15 mouse cellular contexts compared by ENCODE assay signal in genomic region chr9:48859828-48860525, GRCm38 (mm10). TPM values are rescaled to one million over a fixed set of nuclear protein-coding genes. Genes with fewer than 3 reads are reported as not detected.
DNase-seq lines count a peak whose midpoint lies in the region; ATAC-seq and TF ChIP-seq lines count a peak whose summit lies in the region.
"Had no signal": no experiment of that assay in that cellular context is flagged by ENCODE, and none has a peak within 500 bp of the region (broad histone marks: within the 10 kb centered on the region; RNA-seq: fewer than 3 reads in every experiment).

No protein-coding gene starts in this region.

- peak overlapping the region; percentile 72 for H3K27ac ChIP-seq in forebrain, embryonic 10.5 days
- no peak overlapping the region for H3K27ac ChIP-seq in forebrain, embryonic 12.5 days
- peak overlapping the region; percentile 24; the same call in 1 of the 2 replicates for H3K27ac ChIP-seq in layer of hippocampus, adult 2 months
- H3K27ac ChIP-seq in CH12.LX (ENCODE audit: insufficient read depth, low read depth) = peak overlapping the region; percentile 47
- no peak overlapping the region for H3K27ac ChIP-seq in intestine, postnatal 0 days (ENCODE audit: low read depth, low read length)
- H3K27ac ChIP-seq: liver, embryonic 14.5 days; macrophage; stomach, embryonic 15.5 days had no signal

- no peak for TF ChIP-seq RAD21 in CH12.LX (IDR thresholded peaks at IDR 0.05; ENCODE audit: low read depth, low read length)

- no peaks in the 10 kb centered on the region for H3K9me3 ChIP-seq in forebrain, embryonic 10.5 days
- H3K9me3 ChIP-seq in forebrain, embryonic 12.5 days = no peaks in the 10 kb centered on the region
- no peaks in the 10 kb centered on the region for H3K9me3 ChIP-seq in CH12.LX (replicated peaks; ENCODE audit: low read length)
- H3K9me3 ChIP-seq in intestine, postnatal 0 days (ENCODE audit: control insufficient read depth) = no peaks in the 10 kb centered on the region
- H3K9me3 ChIP-seq: stomach, embryonic 15.5 days had no signal

- no peak for TF ChIP-seq CTCF in layer of hippocampus, adult 2 months (conservative IDR thresholded peaks at IDR 0.05)
- TF ChIP-seq CTCF in CH12.LX (conservative IDR thresholded peaks at IDR 0.05 in 1 of 2, IDR thresholded peaks at IDR 0.05 in 1 of 2; ENCODE audit: low read depth in 2 of 2, low read length in 2 of 2) = no peak
- no peak for TF ChIP-seq CTCF in intestine, postnatal 0 days (IDR thresholded peaks at IDR 0.05; ENCODE audit: low read depth)

- no peak; the same call in 1 of the 2 replicates for ATAC-seq in forebrain, embryonic 12.5 days (ENCODE audit: low FRiP score)
- ATAC-seq in intestine, postnatal 0 days = peak; percentile 22; the same call in 1 of the 2 replicates

- no peak for DNase-seq in forebrain, embryonic 10.5 days (ENCODE audit: extremely low spot score, low spot score)
- no peak for DNase-seq in layer of hippocampus, adult 2 months (ENCODE audit: low spot score in 2 of 2)
- no peak for DNase-seq in layer of hippocampus, postnatal 14 days (ENCODE audit: low spot score in 2 of 2)
- peak; percentile 17 for DNase-seq in CH12.LX (ENCODE audit: extremely low read depth)
- no peak for DNase-seq in frontal cortex, adult 2 months (ENCODE audit: extremely low spot score in 1 of 2, low spot score in 1 of 2)
- DNase-seq in retina, postnatal 1 day = no peak

- WGBS in forebrain, embryonic 10.5 days = 25% methylated on average over 10 of the region's 10 CpGs
- 23% methylated on average over 10 of the region's 10 CpGs for WGBS in forebrain, embryonic 12.5 days
- 40% methylated on average over 10 of the region's 10 CpGs for WGBS in intestine, postnatal 0 days

- no peak overlapping the region for H3K9ac ChIP-seq in forebrain, embryonic 12.5 days
- H3K9ac ChIP-seq in CH12.LX (ENCODE audit: insufficient read depth, low read depth) = 0 out of 2 replicates have a peak overlapping the region, but pooled peaks have one; percentile 17
- H3K9ac ChIP-seq in intestine, postnatal 0 days (ENCODE audit: low read depth, low read length) = no peak overlapping the region
- H3K9ac ChIP-seq: liver, embryonic 14.5 days; stomach, embryonic 15.5 days had no signal

- H3K4me1 ChIP-seq in forebrain, embryonic 10.5 days = peaks cover 31% of the 10 kb centered on the region
- H3K4me1 ChIP-seq in forebrain, embryonic 12.5 days = peaks cover 7% of the 10 kb centered on the region; the same call in 1 of the 2 replicates
- peaks cover 12 to 42% of the 10 kb centered on the region in 2 experiments for H3K4me1 ChIP-seq in CH12.LX (ENCODE audit: control insufficient read depth in 1 of 2, insufficient read depth in 2 of 2)
- 0 out of 2 replicates have a peak, but pooled peaks cover 5% of the 10 kb centered on the region for H3K4me1 ChIP-seq in intestine, postnatal 0 days (replicated peaks; ENCODE audit: control insufficient read depth, insufficient read depth, low read length)
- H3K4me1 ChIP-seq: stomach, embryonic 15.5 days had no signal

- TF ChIP-seq POLR2A in CH12.LX (IDR thresholded peaks at IDR 0.05; ENCODE audit: low read depth, low read length) = no peak

- peaks cover 15% of the 10 kb centered on the region; the same call in 1 of the 2 replicates for H3K27me3 ChIP-seq in forebrain, embryonic 10.5 days (ENCODE audit: poor library complexity, severe bottlenecking)
- H3K27me3 ChIP-seq in forebrain, embryonic 12.5 days = peaks cover 13% of the 10 kb centered on the region; the same call in 1 of the 2 replicates
- peaks cover 27% of the 10 kb centered on the region for H3K27me3 ChIP-seq in CH12.LX (replicated peaks)
- no peaks in the 10 kb centered on the region for H3K27me3 ChIP-seq in intestine, postnatal 0 days (replicated peaks; ENCODE audit: control insufficient read depth, insufficient read depth, low read length)
- H3K27me3 ChIP-seq: stomach, embryonic 15.5 days had no signal

- peak; percentile 40; the same call in 1 of the 2 replicates for TF ChIP-seq EP300 in CH12.LX (IDR thresholded peaks at IDR 0.05; ENCODE audit: low read length)

- in situ Hi-C loops in CH12.LX (cut with MboI; ENCODE audit: low pct_ligation_motif_present, low pct_unique_long_range_greater_than_20kb, low sequenced_read_pairs) = loop anchor here (5.0 kb wide), 1 partner anchor 213 kb away; no protein-coding TSS in a partner anchor

- dilution Hi-C loops in CH12.LX (cut with MboI; ENCODE audit: extremely low pct_ligation_motif_present, extremely low pct_unique_long_range_greater_than_20kb, low sequenced_read_pairs) = no loop called here

- no peak overlapping the region for H3K4me2 ChIP-seq in forebrain, embryonic 12.5 days
- peak overlapping the region; percentile 31 for H3K4me2 ChIP-seq in CH12.LX (ENCODE audit: insufficient read depth, low read depth, poor library complexity, severe bottlenecking)
- H3K4me2 ChIP-seq in intestine, postnatal 0 days (replicated peaks; ENCODE audit: low read depth) = no peak overlapping the region
- H3K4me2 ChIP-seq: stomach, embryonic 15.5 days had no signal

- no peaks in the 10 kb centered on the region for H3K36me3 ChIP-seq in forebrain, embryonic 10.5 days (replicated peaks)
- no peaks in the 10 kb centered on the region for H3K36me3 ChIP-seq in forebrain, embryonic 12.5 days (replicated peaks)
- H3K36me3 ChIP-seq in CH12.LX (replicated peaks in 1 of 2; ENCODE audit: control insufficient read depth in 1 of 2, insufficient read depth in 1 of 2, low read length in 1 of 2) = no peaks in the 10 kb centered on the region
- H3K36me3 ChIP-seq in intestine, postnatal 0 days (ENCODE audit: control insufficient read depth, insufficient read depth) = no peaks in the 10 kb centered on the region
- H3K36me3 ChIP-seq: stomach, embryonic 15.5 days had no signal

- no peaks in the 10 kb centered on the region for H3K79me2 ChIP-seq in CH12.LX (replicated peaks; ENCODE audit: control insufficient read depth, extremely low read depth, insufficient read depth, poor library complexity, severe bottlenecking)

- no peak overlapping the region for H3K4me3 ChIP-seq in forebrain, embryonic 10.5 days
- H3K4me3 ChIP-seq in forebrain, embryonic 12.5 days (replicated peaks) = no peak overlapping the region
- H3K4me3 ChIP-seq in layer of hippocampus, adult 2 months = no peak overlapping the region
- no peak overlapping the region for H3K4me3 ChIP-seq in CH12.LX (replicated peaks in 1 of 3; ENCODE audit: low read depth in 2 of 3, low read length in 2 of 3, poor library complexity in 1 of 3)
- no peak overlapping the region for H3K4me3 ChIP-seq in intestine, postnatal 0 days (ENCODE audit: low read depth, low read length)
- H3K4me3 ChIP-seq: erythroblast, embryonic 14.5 days; myocyte; stomach, embryonic 15.5 days had no signal

TF ChIP-seq in CH12.LX, 34 proteins besides CTCF, POLR2A, EP300 and RAD21:
- peak; percentile 66; the same call in 1 of the 2 replicates for TF ChIP-seq IRF4 (IDR thresholded peaks at IDR 0.05; ENCODE audit: low read depth, low read length)
- peak; percentile 62; the same call in 1 of the 2 replicates for TF ChIP-seq TCF12 (IDR thresholded peaks at IDR 0.05; ENCODE audit: low read depth, low read length)
- peak; percentile 31; the same call in 1 of the 2 replicates for TF ChIP-seq NELFE (IDR thresholded peaks at IDR 0.05; ENCODE audit: low read depth, low read length)
- TF ChIP-seq ELF1 (IDR thresholded peaks at IDR 0.05; ENCODE audit: low read depth, low read length) = no peak
- 0 out of 2 replicates have a peak, but pooled peaks have one; percentile 30 for TF ChIP-seq MAZ (IDR thresholded peaks at IDR 0.05; ENCODE audit: low read depth, low read length)
- no peak for TF ChIP-seq SIN3A (IDR thresholded peaks at IDR 0.05; ENCODE audit: low read length)
- no peak for TF ChIP-seq CHD2 (IDR thresholded peaks at IDR 0.05; ENCODE audit: low read length)
- 0 out of 2 replicates have a peak, but pooled peaks have one; percentile 9 for TF ChIP-seq MEF2A (IDR thresholded peaks at IDR 0.05; ENCODE audit: borderline replicate concordance, low read depth, low read length)
- 0 out of 2 replicates have a peak, but pooled peaks have one; percentile 8 for TF ChIP-seq MAX (IDR thresholded peaks at IDR 0.05; ENCODE audit: low read length)

RNA-seq across cellular contexts. Expression of gene Zbtb16, which starts 24.0 kb away (rescaled TPM):
- 27.0 and 29.1 TPM in 2 replicates for polyA plus RNA-seq in forebrain, embryonic 10.5 days (2016; fragmentation: Nextera tagmentation; extraction: Ambion mirVana)
- polyA plus RNA-seq in forebrain, embryonic 12.5 days (2016; fragmentation: Nextera tagmentation; extraction: Ambion mirVana) = 3.5 and 5.6 TPM in 2 replicates
- 100 to 1,000 TPM; 143 to 149 TPM for total RNA-seq in layer of hippocampus, adult 2 months (2021)
- 10 to 100 TPM; 85.9 to 92.1 TPM for total RNA-seq in layer of hippocampus, postnatal 14 days (2021)
- total RNA-seq in CH12.LX (2012; rRNA removed) (1.7 and 3.0 TPM in 2 replicates), CH12.LX (2014; rRNA removed) (0.34 TPM in 2 replicates)
- polyA plus RNA-seq in CH12.LX (2012; ENCODE audit: insufficient read length, low read depth) = 0.90 and 1.0 TPM in 2 replicates
- 0.61 and 0.91 TPM in 2 replicates for polyA plus RNA-seq in intestine, postnatal 0 days (2015; fragmentation: Nextera tagmentation; extraction: Ambion mirVana)
- polyA plus RNA-seq in frontal cortex, adult 2 months (2012; rRNA removed) = 13.4 and 16.1 TPM in 2 replicates
- polyA plus RNA-seq: myocyte had no signal

RNA-seq across cellular contexts. Expression of gene Htr3a, which starts 50.9 kb away (rescaled TPM):
- 0.55 and 0.73 TPM in 2 replicates for polyA plus RNA-seq in forebrain, embryonic 10.5 days (2016; fragmentation: Nextera tagmentation; extraction: Ambion mirVana)
- 0.73 and 1.0 TPM in 2 replicates for polyA plus RNA-seq in forebrain, embryonic 12.5 days (2016; fragmentation: Nextera tagmentation; extraction: Ambion mirVana)
- 10 to 100 TPM; 12.8 to 14.0 TPM for total RNA-seq in layer of hippocampus, adult 2 months (2021)
- 10 to 100 TPM; 10.8 to 13.4 TPM for total RNA-seq in layer of hippocampus, postnatal 14 days (2021)
- not detected in 2 replicates for total RNA-seq in CH12.LX (2012; rRNA removed)
- total RNA-seq in CH12.LX (2014; rRNA removed) = not detected in 2 replicates
- polyA plus RNA-seq in CH12.LX (2012; ENCODE audit: insufficient read length, low read depth) = not detected in 2 replicates
- 6.2 and 7.3 TPM in 2 replicates for polyA plus RNA-seq in intestine, postnatal 0 days (2015; fragmentation: Nextera tagmentation; extraction: Ambion mirVana)
- polyA plus RNA-seq in frontal cortex, adult 2 months (2012; rRNA removed) = 11.9 and 12.1 TPM in 2 replicates
- total RNA-seq: gastrocnemius, adult 18-20 months; heart, postnatal 14 days had no signal
- polyA plus RNA-seq: liver, embryonic 14.5 days; macrophage; myocyte had no signal

Comparison
In these comparisons a context has a peak if more than half of its experiments do, and no peak if none do; other contexts are left out.
1. H3K27ac ChIP-seq: peak in forebrain, embryonic 10.5 days (single experiment), layer of hippocampus, adult 2 months (single experiment) and CH12.LX (single experiment); none in forebrain, embryonic 12.5 days (single experiment) and intestine, postnatal 0 days (single experiment).